Mouse (Mus musculus) embryonic fibroblast, embryonic 13.5 days (primary cell): ENCODE measurements at regions not wholly inside any gene's neighbourhood (a gene's known extent, or its start where the extent isn't known, plus 50 kb on each side); places are given as distances from the start of the nearest gene placed in this dataset.

Experiments used
- CTCF ChIP-seq: IDR thresholded peaks from 2 replicates; pipeline ENCODE4 v1.5.1; 2011; ENCODE audit warnings: mild to moderate bottlenecking, control low read depth, low read length, moderate library complexity, borderline replicate concordance; ENCODE audit not compliant: insufficient read depth
- POLR2A ChIP-seq: IDR thresholded peaks from 2 replicates; pipeline ENCODE4 v1.6.1; 2011; ENCODE audit warnings: low read depth, mild to moderate bottlenecking, control low read depth, low read length, moderate library complexity

DNA sequence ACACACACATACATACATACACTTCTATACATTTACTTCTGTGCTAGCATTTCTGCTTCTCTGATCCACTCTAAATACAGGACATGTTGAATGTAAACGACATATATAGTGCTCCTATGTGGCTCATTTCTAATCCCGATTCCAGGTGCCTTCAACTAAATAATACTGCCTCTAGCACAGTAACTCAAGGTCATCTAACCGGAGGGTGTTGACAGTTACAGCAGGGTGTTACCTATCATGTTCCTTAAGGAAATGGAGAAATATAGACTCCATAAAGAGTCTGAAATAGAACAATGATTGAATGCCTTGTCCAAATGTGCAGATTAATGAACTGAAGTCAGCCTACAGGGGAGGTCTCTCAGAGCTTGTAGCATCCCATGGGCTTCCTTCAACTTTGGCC, 307.3 kb upstream of the Apob start:
- TF ChIP-seq CTCF, result no peak
- TF ChIP-seq POLR2A, result no peak
